Mouse (Mus musculus): ENCODE measurements at regions not wholly inside any gene's neighbourhood (a gene's known extent, or its start where the extent isn't known, plus 50 kb on each side); places are given as distances from the start of the nearest gene placed in this dataset.

GRCm38 (mm10) chr6:18698989-18699728 is 149.2 kb upstream of the Lsm8 start:
- no peak overlapping the region for H3K27ac ChIP-seq
- 53% methylated on average over 4 of the region's 4 CpGs for WGBS
- ATAC-seq, result no peak

GRCm38 (mm10) chr6:18699729-18700386 is 148.5 kb upstream of the Lsm8 start:
- WGBS, result 14% methylated on average over 12 of the region's 12 CpGs
- no peak overlapping the region for H3K27ac ChIP-seq
- no peaks in the 10 kb centered on the region for H3K9me3 ChIP-seq (ENCODE audit: low read length)
- DNase-seq (ENCODE audit: low spot score), result no peak
- H3K36me3 ChIP-seq (ENCODE audit: insufficient read depth, low read length), result no peaks in the 10 kb centered on the region
- H3K4me2 ChIP-seq (ENCODE audit: low read depth, low read length), result 0 out of 2 replicates have a peak overlapping the region, but pooled peaks have one; percentile 10
- H3K27me3 ChIP-seq (ENCODE audit: insufficient read depth, low read length), result no peaks in the 10 kb centered on the region
- TF ChIP-seq CTCF (IDR thresholded peaks at IDR 0.05; ENCODE audit: low read depth), result no peak
- ATAC-seq, result no peak
- no peaks in the 10 kb centered on the region for H3K4me1 ChIP-seq (ENCODE audit: insufficient read depth, low read length)
- H3K4me3 ChIP-seq (ENCODE audit: low read length), result no peak overlapping the region
- H3K9ac ChIP-seq (replicated peaks; ENCODE audit: low read length), result no peak overlapping the region

More at GRCm38 (mm10) chr6:18698989-18699728, 149.2 kb upstream of the Lsm8 start:
- Histone ChIP-seq H3K9me3 (ENCODE audit: low read length) (no peaks in the 10 kb centered on the region), H3K4me3 (ENCODE audit: low read length) (no peak overlapping the region), H3K36me3 (ENCODE audit: insufficient read depth, low read length) (no peaks in the 10 kb centered on the region), H3K4me2 (ENCODE audit: low read depth, low read length) (no peak overlapping the region), H3K9ac (replicated peaks; ENCODE audit: low read length) (no peak overlapping the region), H3K27me3 (ENCODE audit: insufficient read depth, low read length) (no peaks in the 10 kb centered on the region), H3K4me1 (ENCODE audit: insufficient read depth, low read length) (no peaks in the 10 kb centered on the region)
- no peak for TF ChIP-seq CTCF (IDR thresholded peaks at IDR 0.05; ENCODE audit: low read depth)
- DNase-seq (ENCODE audit: low spot score), result peak; percentile 23

- Histone ChIP-seq H3K4me3 (ENCODE audit: low read length) (no peak overlapping the region), H3K4me1 (ENCODE audit: insufficient read depth, low read length) (no peaks in the 10 kb centered on the region), H3K9me3 (ENCODE audit: low read length) (no peaks in the 10 kb centered on the region), H3K4me2 (ENCODE audit: low read depth, low read length) (no peak overlapping the region), H3K9ac (replicated peaks; ENCODE audit: low read length) (no peak overlapping the region), H3K27me3 (ENCODE audit: insufficient read depth, low read length) (no peaks in the 10 kb centered on the region), H3K27ac (no peak overlapping the region), H3K36me3 (ENCODE audit: insufficient read depth, low read length) (no peaks in the 10 kb centered on the region)
- no peak for DNase-seq (ENCODE audit: low spot score)
- no peak for ATAC-seq
- TF ChIP-seq CTCF (IDR thresholded peaks at IDR 0.05; ENCODE audit: low read depth), result no peak
- 95% methylated on average over 1 of the region's 1 CpGs for WGBS
Observed at GRCm38 (mm10) chr6:18710763-18711162, 137.6 kb upstream of the Lsm8 start.

GRCm38 (mm10) chr6:18748859-18749258 is 99.5 kb upstream of the Lsm8 start:
- Histone ChIP-seq H3K9me3 (ENCODE audit: low read length) (no peaks in the 10 kb centered on the region), H3K4me1 (ENCODE audit: insufficient read depth, low read length) (no peaks in the 10 kb centered on the region), H3K36me3 (ENCODE audit: insufficient read depth, low read length) (no peaks in the 10 kb centered on the region), H3K27ac (no peak overlapping the region), H3K27me3 (ENCODE audit: insufficient read depth, low read length) (no peaks in the 10 kb centered on the region), H3K9ac (replicated peaks; ENCODE audit: low read length) (no peak overlapping the region), H3K4me2 (ENCODE audit: low read depth, low read length) (no peak overlapping the region), H3K4me3 (ENCODE audit: low read length) (no peak overlapping the region)
- TF ChIP-seq CTCF (IDR thresholded peaks at IDR 0.05; ENCODE audit: low read depth), result no peak
- no peak for ATAC-seq
- no peak for DNase-seq (ENCODE audit: low spot score)
- WGBS, result 71% methylated on average over 2 of the region's 2 CpGs

GRCm38 (mm10) chr6:18764536-18764935 is 83.8 kb upstream of the Lsm8 start:
- WGBS, result 89% methylated on average over 2 of the region's 2 CpGs
- TF ChIP-seq CTCF (IDR thresholded peaks at IDR 0.05; ENCODE audit: low read depth), result no peak
- Histone ChIP-seq H3K4me2 (ENCODE audit: low read depth, low read length) (no peak overlapping the region), H3K27me3 (ENCODE audit: insufficient read depth, low read length) (no peaks in the 10 kb centered on the region), H3K9ac (replicated peaks; ENCODE audit: low read length) (no peak overlapping the region), H3K36me3 (ENCODE audit: insufficient read depth, low read length) (no peaks in the 10 kb centered on the region), H3K4me1 (ENCODE audit: insufficient read depth, low read length) (no peaks in the 10 kb centered on the region), H3K27ac (no peak overlapping the region), H3K4me3 (ENCODE audit: low read length) (no peak overlapping the region), H3K9me3 (ENCODE audit: low read length) (no peaks in the 10 kb centered on the region)
- ATAC-seq, result no peak
- no peak for DNase-seq (ENCODE audit: low spot score)

- H3K9ac ChIP-seq (replicated peaks; ENCODE audit: low read length), result no peak overlapping the region
- H3K4me3 ChIP-seq (ENCODE audit: low read length), result no peak overlapping the region
- no peaks in the 10 kb centered on the region for H3K36me3 ChIP-seq (ENCODE audit: insufficient read depth, low read length)
- no peaks in the 10 kb centered on the region for H3K4me1 ChIP-seq (ENCODE audit: insufficient read depth, low read length)
- 43% methylated on average over 4 of the region's 4 CpGs for WGBS
- H3K27ac ChIP-seq, result no peak overlapping the region
- DNase-seq (ENCODE audit: low spot score) (no peak), ATAC-seq (no peak)
- no peak for TF ChIP-seq CTCF (IDR thresholded peaks at IDR 0.05; ENCODE audit: low read depth)
- H3K27me3 ChIP-seq (ENCODE audit: insufficient read depth, low read length), result no peaks in the 10 kb centered on the region
- no peak overlapping the region for H3K4me2 ChIP-seq (ENCODE audit: low read depth, low read length)
- no peaks in the 10 kb centered on the region for H3K9me3 ChIP-seq (ENCODE audit: low read length)
Observed at GRCm38 (mm10) chr6:18795390-18795789, 53.0 kb upstream of the Lsm8 start.

- no peak overlapping the region for H3K4me2 ChIP-seq (ENCODE audit: low read depth, low read length)
- H3K4me3 ChIP-seq (ENCODE audit: low read length), result no peak overlapping the region
- no peak for TF ChIP-seq CTCF (IDR thresholded peaks at IDR 0.05; ENCODE audit: low read depth)
- DNase-seq (ENCODE audit: low spot score), result no peak
- H3K27me3 ChIP-seq (ENCODE audit: insufficient read depth, low read length), result no peaks in the 10 kb centered on the region
- no peak overlapping the region for H3K27ac ChIP-seq
- H3K36me3 ChIP-seq (ENCODE audit: insufficient read depth, low read length), result no peaks in the 10 kb centered on the region
- 11% methylated on average over 1 of the region's 1 CpGs for WGBS
- no peaks in the 10 kb centered on the region for H3K4me1 ChIP-seq (ENCODE audit: insufficient read depth, low read length)
- no peak overlapping the region for H3K9ac ChIP-seq (replicated peaks; ENCODE audit: low read length)
- no peaks in the 10 kb centered on the region for H3K9me3 ChIP-seq (ENCODE audit: low read length)
- no peak for ATAC-seq
Observed at GRCm38 (mm10) chr6:18795847-18796246, 52.5 kb upstream of the Lsm8 start.
